Mouse (Mus musculus) embryonic fibroblast, embryonic 13.5 days (primary cell): ENCODE data around the gene Aanat.

Source experiments
- CTCF ChIP-seq: IDR thresholded peaks from 2 replicates; pipeline ENCODE4 v1.5.1; 2011; ENCODE audit warnings: mild to moderate bottlenecking, control low read depth, low read length, moderate library complexity, borderline replicate concordance; ENCODE audit not compliant: insufficient read depth
- POLR2A ChIP-seq: IDR thresholded peaks from 2 replicates; pipeline ENCODE4 v1.6.1; 2011; ENCODE audit warnings: low read depth, mild to moderate bottlenecking, control low read depth, low read length, moderate library complexity

DNA sequence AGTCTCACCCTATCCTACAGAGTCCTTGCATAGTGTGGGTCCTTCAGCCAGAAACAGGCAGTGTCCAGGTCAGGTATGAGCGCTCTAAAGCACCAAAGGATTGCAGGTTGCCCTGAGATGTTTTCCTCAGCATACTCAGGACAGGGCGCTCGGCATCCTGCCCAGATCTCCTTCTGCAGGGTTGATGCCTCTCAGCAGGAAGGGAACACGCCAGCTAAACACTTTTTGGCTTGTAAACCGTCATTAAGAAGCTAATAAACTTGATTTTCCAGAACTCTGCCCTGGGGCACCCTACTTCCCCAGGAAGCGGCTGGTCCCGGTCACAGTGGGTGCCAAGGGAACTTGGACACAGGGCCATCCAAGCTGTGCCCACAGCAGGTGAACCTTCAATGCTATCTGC, 32.9 kb downstream of the Aanat start:
- TF ChIP-seq CTCF = no peak
- TF ChIP-seq POLR2A = no peak
